Mouse (Mus musculus) C2C12 (cell line): Measurements from ENCODE around the gene Kcnh2.

Experiments
- CEBPB ChIP-seq: IDR thresholded peaks from one replicate; pipeline ENCODE4 v1.6.1; 2011; ENCODE audit warnings: low read depth, mild to moderate bottlenecking, control low read depth, moderate library complexity
- CTCF ChIP-seq: IDR thresholded peaks from one replicate; pipeline ENCODE4 v1.5.1; 2011; ENCODE audit not compliant: control insufficient read depth, insufficient read depth, insufficient read length
- FOSL1 ChIP-seq: IDR thresholded peaks from one replicate; pipeline ENCODE4 v1.8.0; 2011; ENCODE audit warnings: mild to moderate bottlenecking, low read length; ENCODE audit not compliant: poor library complexity, insufficient read depth, severe bottlenecking
- MAX ChIP-seq: IDR thresholded peaks from one replicate; pipeline ENCODE4 v1.6.1; 2011; ENCODE audit warnings: mild to moderate bottlenecking, control low read depth
- MYOD1 ChIP-seq: IDR thresholded peaks from one replicate; pipeline ENCODE4 v1.6.1; 2011; ENCODE audit warnings: low read depth; ENCODE audit not compliant: control insufficient read depth, insufficient read length
- MYOG ChIP-seq: IDR thresholded peaks from one replicate; pipeline ENCODE4 v1.6.1; 2011; ENCODE audit not compliant: control insufficient read depth, insufficient read length; ENCODE audit errors: extremely low read depth
- USF1 ChIP-seq: IDR thresholded peaks from one replicate; pipeline ENCODE4 v1.6.1; 2011; ENCODE audit warnings: low read depth, mild to moderate bottlenecking, control low read depth, moderate library complexity

GRCm38 (mm10) chr5:24303199-24303598 is 48.2 kb downstream of the Kcnh2 start:
- TF ChIP-seq CTCF (peak; percentile 49), MAX (no peak), USF1 (no peak), CEBPB (no peak), MYOD1 (no peak), FOSL1 (no peak), MYOG (no peak)
